15 mouse cellular contexts compared by ENCODE assay signal in the genomic region with DNA sequence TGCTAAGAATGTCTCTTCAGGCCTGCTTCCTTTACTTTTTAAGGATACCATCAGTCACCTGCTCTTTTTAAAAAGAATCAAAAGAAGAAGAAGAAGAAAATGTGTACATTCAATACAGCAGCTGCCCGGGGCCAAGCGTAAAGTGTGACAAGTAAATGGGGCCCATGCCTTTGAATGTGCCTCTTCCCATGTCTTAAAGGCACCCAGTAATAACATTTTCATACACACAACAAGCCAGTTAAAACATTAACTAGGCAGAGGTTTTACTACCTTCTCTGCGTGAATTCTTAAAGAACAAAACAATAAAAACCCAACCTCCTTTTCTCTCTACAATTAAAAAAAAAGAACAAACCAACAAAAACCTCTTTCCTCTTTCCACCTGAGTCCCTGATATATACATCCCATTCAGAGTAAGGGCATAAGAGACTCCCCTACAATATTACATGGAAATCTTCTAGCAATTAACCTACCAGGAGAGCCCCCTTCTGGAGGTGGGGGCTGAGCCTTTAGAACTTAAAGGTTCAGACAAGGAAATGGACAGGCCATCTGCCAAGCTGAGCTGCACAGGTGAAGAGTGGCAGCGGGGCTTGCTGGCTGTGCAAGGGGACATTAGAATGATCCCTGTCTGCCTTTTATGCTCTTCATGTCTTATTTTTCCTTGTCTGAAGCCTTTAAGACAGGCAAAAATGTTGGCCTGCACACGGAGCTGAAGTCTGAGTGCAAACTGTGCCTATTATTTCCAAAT.
"Had no signal": no experiment of that assay in that cellular context is flagged by ENCODE, and none has a peak within 500 bp of the region (broad histone marks: within the 10 kb centered on the region; RNA-seq: fewer than 3 reads in every experiment).

No protein-coding gene starts in this region.

- DNase-seq: retina, postnatal 1 day; right cerebral cortex, adult 18-20 months; right cerebral cortex, postnatal 14 days; right cerebral cortex, postnatal 25 days; right cerebral cortex, postnatal 4 days; spleen, adult 18-20 months; thymus, adult 18-20 months; thymus, adult 2 months; thymus, postnatal 14 days; thymus, postnatal 25 days; thymus, postnatal 36 days; thymus, postnatal 4 days had no signal

- H3K4me3 ChIP-seq: neural tube, embryonic 15.5 days; stomach, embryonic 15.5 days had no signal

- H3K4me1 ChIP-seq: neural tube, embryonic 15.5 days; stomach, embryonic 15.5 days had no signal

- H3K9me3 ChIP-seq: neural tube, embryonic 15.5 days; stomach, embryonic 15.5 days had no signal

- H3K4me2 ChIP-seq: neural tube, embryonic 15.5 days; stomach, embryonic 15.5 days had no signal

- H3K27ac ChIP-seq: neural tube, embryonic 15.5 days; stomach, embryonic 15.5 days; stomach, postnatal 0 days had no signal

- H3K27me3 ChIP-seq: neural tube, embryonic 15.5 days; stomach, embryonic 15.5 days had no signal

- H3K9ac ChIP-seq: neural tube, embryonic 15.5 days; stomach, embryonic 15.5 days had no signal
